Mouse (Mus musculus): Measurements from ENCODE around the gene Gmeb2. TPM values are rescaled to one million over a fixed set of nuclear protein-coding genes. Genes with fewer than 3 reads are reported as not detected.

Gene Gmeb2
- total and polyA plus RNA-seq, 3 experiments = 11.6 to 20.7 (median 17.3) TPM

Other genes starting within 250 kb of the Gmeb2 start
- not detected in 2 replicates for gene Chrna4, start 244.5 kb downstream of the Gmeb2 start, total RNA-seq (2012; rRNA removed)
- not detected in 2 replicates for gene Chrna4, start 244.5 kb downstream of the Gmeb2 start, total RNA-seq (2014; rRNA removed)
- not detected in 2 replicates for gene Chrna4, start 244.5 kb downstream of the Gmeb2 start, polyA plus RNA-seq (2012; ENCODE audit: insufficient read length, low read depth)
- 0.04 TPM in 2 replicates for gene Kcnq2, start 152.7 kb downstream of the Gmeb2 start, total RNA-seq (2012; rRNA removed)
- not detected in 2 replicates for gene Kcnq2, start 152.7 kb downstream of the Gmeb2 start, total RNA-seq (2014; rRNA removed)
- not detected in 2 replicates for gene Kcnq2, start 152.7 kb downstream of the Gmeb2 start, polyA plus RNA-seq (2012; ENCODE audit: insufficient read length, low read depth)
- not detected in 2 replicates for gene Eef1a2, start 131.0 kb downstream of the Gmeb2 start, total RNA-seq (2012; rRNA removed)
- gene Eef1a2, start 131.0 kb downstream of the Gmeb2 start, total RNA-seq (2014; rRNA removed) = not detected in 2 replicates
- not detected in 2 replicates for gene Eef1a2, start 131.0 kb downstream of the Gmeb2 start, polyA plus RNA-seq (2012; ENCODE audit: insufficient read length, low read depth)
- 60.0 and 68.9 TPM in 2 replicates for gene Ppdpf, start 100.8 kb downstream of the Gmeb2 start, total RNA-seq (2012; rRNA removed)
- 57.6 and 71.2 TPM in 2 replicates for gene Ppdpf, start 100.8 kb downstream of the Gmeb2 start, total RNA-seq (2014; rRNA removed)
- gene Ppdpf, start 100.8 kb downstream of the Gmeb2 start, polyA plus RNA-seq (2012; ENCODE audit: insufficient read length, low read depth) = 75.5 and 113 TPM in 2 replicates
- 0.04 and 0.17 TPM in 2 replicates for gene Ptk6, start 85.2 kb downstream of the Gmeb2 start, total RNA-seq (2012; rRNA removed)
- 0.05 TPM in 1 of 2 replicates, not detected in the other for gene Ptk6, start 85.2 kb downstream of the Gmeb2 start, total RNA-seq (2014; rRNA removed)
- 0.07 and 0.09 TPM in 2 replicates for gene Ptk6, start 85.2 kb downstream of the Gmeb2 start, polyA plus RNA-seq (2012; ENCODE audit: insufficient read length, low read depth)
- gene Srms, start 74.8 kb downstream of the Gmeb2 start, total RNA-seq (2012; rRNA removed) = 0.08 and 0.17 TPM in 2 replicates
- 0.13 and 0.14 TPM in 2 replicates for gene Srms, start 74.8 kb downstream of the Gmeb2 start, total RNA-seq (2014; rRNA removed)
- gene Srms, start 74.8 kb downstream of the Gmeb2 start, polyA plus RNA-seq (2012; ENCODE audit: insufficient read length, low read depth) = 0.41 TPM in 1 of 2 replicates, not detected in the other
- gene Fndc11, start 68.0 kb downstream of the Gmeb2 start, total RNA-seq (2012; rRNA removed) = 0.25 and 0.59 TPM in 2 replicates
- gene Fndc11, start 68.0 kb downstream of the Gmeb2 start, total RNA-seq (2014; rRNA removed) = not detected in 2 replicates
- not detected in 2 replicates for gene Fndc11, start 68.0 kb downstream of the Gmeb2 start, polyA plus RNA-seq (2012; ENCODE audit: insufficient read length, low read depth)
- 14.8 and 18.3 TPM in 2 replicates for gene Helz2, start 46.0 kb downstream of the Gmeb2 start, total RNA-seq (2012; rRNA removed)
- 4.8 and 5.6 TPM in 2 replicates for gene Helz2, start 46.0 kb downstream of the Gmeb2 start, total RNA-seq (2014; rRNA removed)
- gene Helz2, start 46.0 kb downstream of the Gmeb2 start, polyA plus RNA-seq (2012; ENCODE audit: insufficient read length, low read depth) = 16.0 and 18.0 TPM in 2 replicates
- not detected in 2 replicates for gene Stmn3, start 26.5 kb upstream of the Gmeb2 start, total RNA-seq (2012; rRNA removed)
- gene Stmn3, start 26.5 kb upstream of the Gmeb2 start, total RNA-seq (2014; rRNA removed) = not detected in 2 replicates
- not detected in 2 replicates for gene Stmn3, start 26.5 kb upstream of the Gmeb2 start, polyA plus RNA-seq (2012; ENCODE audit: insufficient read length, low read depth)
- 65.4 and 83.8 TPM in 2 replicates for gene Rtel1, start 31.7 kb upstream of the Gmeb2 start, total RNA-seq (2012; rRNA removed)
- gene Rtel1, start 31.7 kb upstream of the Gmeb2 start, total RNA-seq (2014; rRNA removed) = 67.6 and 74.9 TPM in 2 replicates
- gene Rtel1, start 31.7 kb upstream of the Gmeb2 start, polyA plus RNA-seq (2012; ENCODE audit: insufficient read length, low read depth) = 70.7 and 89.2 TPM in 2 replicates
- gene Zgpat, start 76.9 kb upstream of the Gmeb2 start, total RNA-seq (2012; rRNA removed) = 23.9 and 29.8 TPM in 2 replicates
- 18.4 and 19.3 TPM in 2 replicates for gene Zgpat, start 76.9 kb upstream of the Gmeb2 start, total RNA-seq (2014; rRNA removed)
- 20.9 and 21.1 TPM in 2 replicates for gene Zgpat, start 76.9 kb upstream of the Gmeb2 start, polyA plus RNA-seq (2012; ENCODE audit: insufficient read length, low read depth)
- gene Arfrp1, start 77.4 kb upstream of the Gmeb2 start, total RNA-seq (2012; rRNA removed) = 29.2 and 35.5 TPM in 2 replicates
- gene Arfrp1, start 77.4 kb upstream of the Gmeb2 start, total RNA-seq (2014; rRNA removed) = 45.3 and 46.0 TPM in 2 replicates
- 55.6 and 72.7 TPM in 2 replicates for gene Arfrp1, start 77.4 kb upstream of the Gmeb2 start, polyA plus RNA-seq (2012; ENCODE audit: insufficient read length, low read depth)
- gene Lime1, start 92.0 kb upstream of the Gmeb2 start, total RNA-seq (2012; rRNA removed) = 59.7 and 61.8 TPM in 2 replicates
- 61.5 and 67.0 TPM in 2 replicates for gene Lime1, start 92.0 kb upstream of the Gmeb2 start, total RNA-seq (2014; rRNA removed)
- gene Lime1, start 92.0 kb upstream of the Gmeb2 start, polyA plus RNA-seq (2012; ENCODE audit: insufficient read length, low read depth) = 70.7 and 73.9 TPM in 2 replicates
- 4.1 and 9.3 TPM in 2 replicates for gene Zbtb46, start 171.4 kb upstream of the Gmeb2 start, total RNA-seq (2012; rRNA removed)
- gene Zbtb46, start 171.4 kb upstream of the Gmeb2 start, total RNA-seq (2014; rRNA removed) = 6.2 and 6.7 TPM in 2 replicates
- 5.3 and 6.0 TPM in 2 replicates for gene Zbtb46, start 171.4 kb upstream of the Gmeb2 start, polyA plus RNA-seq (2012; ENCODE audit: insufficient read length, low read depth)
- gene Abhd16b, start 205.2 kb upstream of the Gmeb2 start, total RNA-seq (2012; rRNA removed) = 0.13 TPM in 1 of 2 replicates, not detected in the other
- gene Abhd16b, start 205.2 kb upstream of the Gmeb2 start, total RNA-seq (2014; rRNA removed) = not detected in 2 replicates
- gene Abhd16b, start 205.2 kb upstream of the Gmeb2 start, polyA plus RNA-seq (2012; ENCODE audit: insufficient read length, low read depth) = 0.45 TPM in 1 of 2 replicates, not detected in the other
- 80.7 and 90.4 TPM in 2 replicates for gene Tpd52l2, start 209.1 kb upstream of the Gmeb2 start, total RNA-seq (2012; rRNA removed)
- 126 and 127 TPM in 2 replicates for gene Tpd52l2, start 209.1 kb upstream of the Gmeb2 start, total RNA-seq (2014; rRNA removed)
- 92.0 and 92.1 TPM in 2 replicates for gene Tpd52l2, start 209.1 kb upstream of the Gmeb2 start, polyA plus RNA-seq (2012; ENCODE audit: insufficient read length, low read depth)
- gene Dnajc5, start 232.4 kb upstream of the Gmeb2 start, total RNA-seq (2012; rRNA removed) = 54.5 and 57.6 TPM in 2 replicates
- gene Dnajc5, start 232.4 kb upstream of the Gmeb2 start, total RNA-seq (2014; rRNA removed) = 45.5 and 51.1 TPM in 2 replicates
- gene Dnajc5, start 232.4 kb upstream of the Gmeb2 start, polyA plus RNA-seq (2012; ENCODE audit: insufficient read length, low read depth) = 54.6 and 62.7 TPM in 2 replicates